Mouse (Mus musculus) ES-Bruce4 (cell line): ENCODE measurements around the gene Dock9.

Source experiments
- CTCF ChIP-seq: IDR thresholded peaks from one replicate; pipeline ENCODE4 v1.8.1; 2011; ENCODE audit warnings: low read depth, low read length
- POLR2A ChIP-seq: IDR thresholded peaks from one replicate; pipeline ENCODE4 v1.8.1; 2011; ENCODE audit warnings: low read length; ENCODE audit not compliant: insufficient read depth

GRCm38 (mm10) chr14:121585906-121586765 lies 211.5 kb downstream of the Dock9 start:
- TF ChIP-seq CTCF (no peak), POLR2A (no peak)
